Mouse (Mus musculus): ENCODE data around the gene Armc3. TPM values are rescaled to one million over a fixed set of nuclear protein-coding genes. Genes with fewer than 3 reads are reported as not detected.

Armc3 gene
- polyA plus RNA-seq, 1 experiment from 2014 or later = not detected

GRCm38 (mm10) chr2:19318499-19318898 lies 119.4 kb downstream of the Armc3 start:
- Histone ChIP-seq H3K4me3 (no peak overlapping the region), H3K27ac (ENCODE audit: poor library complexity, severe bottlenecking) (no peak overlapping the region), H3K9ac (no peak overlapping the region), H3K4me2 (no peak overlapping the region), H3K4me1 (replicated peaks) (no peaks in the 10 kb centered on the region), H3K36me3 (no peaks in the 10 kb centered on the region), H3K27me3 (replicated peaks) (no peaks in the 10 kb centered on the region), H3K9me3 (replicated peaks) (peaks cover 15% of the 10 kb centered on the region)
- 71% methylated on average over 4 of the region's 4 CpGs for WGBS
- ATAC-seq (ENCODE audit: insufficient number of reproducible peaks, low FRiP score) = no peak

GRCm38 (mm10) chr2:19319284-19319683 lies 120.2 kb downstream of the Armc3 start:
- Histone ChIP-seq H3K4me2 (no peak overlapping the region), H3K4me3 (no peak overlapping the region), H3K27ac (ENCODE audit: poor library complexity, severe bottlenecking) (no peak overlapping the region), H3K27me3 (replicated peaks) (no peaks in the 10 kb centered on the region), H3K9me3 (replicated peaks) (peaks cover 15% of the 10 kb centered on the region), H3K4me1 (replicated peaks) (no peaks in the 10 kb centered on the region), H3K36me3 (no peaks in the 10 kb centered on the region), H3K9ac (no peak overlapping the region)
- 68% methylated on average over 3 of the region's 3 CpGs for WGBS
- ATAC-seq (ENCODE audit: insufficient number of reproducible peaks, low FRiP score) = no peak

GRCm38 (mm10) chr2:19322448-19322847 lies 123.3 kb downstream of the Armc3 start:
- ATAC-seq (ENCODE audit: insufficient number of reproducible peaks, low FRiP score) = no peak
- Histone ChIP-seq H3K4me2 (no peak overlapping the region), H3K9ac (no peak overlapping the region), H3K4me1 (replicated peaks) (no peaks in the 10 kb centered on the region), H3K9me3 (replicated peaks) (no peaks in the 10 kb centered on the region), H3K4me3 (no peak overlapping the region), H3K27me3 (replicated peaks) (no peaks in the 10 kb centered on the region), H3K27ac (ENCODE audit: poor library complexity, severe bottlenecking) (no peak overlapping the region), H3K36me3 (no peaks in the 10 kb centered on the region)
- 76% methylated on average over 9 of the region's 9 CpGs for WGBS

GRCm38 (mm10) chr2:19326376-19326775 lies 127.3 kb downstream of the Armc3 start:
- Histone ChIP-seq H3K9ac (no peak overlapping the region), H3K4me1 (replicated peaks) (no peaks in the 10 kb centered on the region), H3K27me3 (replicated peaks) (no peaks in the 10 kb centered on the region), H3K9me3 (replicated peaks) (no peaks in the 10 kb centered on the region), H3K27ac (ENCODE audit: poor library complexity, severe bottlenecking) (no peak overlapping the region), H3K4me3 (no peak overlapping the region), H3K4me2 (no peak overlapping the region), H3K36me3 (no peaks in the 10 kb centered on the region)
- 76% methylated on average over 1 of the region's 1 CpGs for WGBS
- no peak for ATAC-seq (ENCODE audit: insufficient number of reproducible peaks, low FRiP score)

GRCm38 (mm10) chr2:19327811-19328210 lies 128.7 kb downstream of the Armc3 start:
- ATAC-seq (ENCODE audit: insufficient number of reproducible peaks, low FRiP score) = no peak
- Histone ChIP-seq H3K27me3 (replicated peaks) (no peaks in the 10 kb centered on the region), H3K4me2 (no peak overlapping the region), H3K36me3 (no peaks in the 10 kb centered on the region), H3K27ac (ENCODE audit: poor library complexity, severe bottlenecking) (no peak overlapping the region), H3K4me1 (replicated peaks) (no peaks in the 10 kb centered on the region), H3K9me3 (replicated peaks) (no peaks in the 10 kb centered on the region), H3K4me3 (no peak overlapping the region), H3K9ac (no peak overlapping the region)
- WGBS = 79% methylated on average over 4 of the region's 4 CpGs

- Histone ChIP-seq H3K27ac (ENCODE audit: poor library complexity, severe bottlenecking) (no peak overlapping the region), H3K36me3 (no peaks in the 10 kb centered on the region)
Observed at GRCm38 (mm10) chr2:19343901-19344635, 145.0 kb downstream of the Armc3 start.

GRCm38 (mm10) chr2:19344636-19345413 lies 145.7 kb downstream of the Armc3 start:
- Histone ChIP-seq H3K9ac (peak overlapping the region; percentile 14; the same call in 1 of the 2 replicates), H3K27ac (ENCODE audit: poor library complexity, severe bottlenecking) (no peak overlapping the region), H3K4me2 (peak overlapping the region; percentile 59), H3K36me3 (no peaks in the 10 kb centered on the region), H3K9me3 (replicated peaks) (no peaks in the 10 kb centered on the region), H3K4me1 (replicated peaks) (no peaks in the 10 kb centered on the region), H3K4me3 (peak overlapping the region; percentile 35), H3K27me3 (replicated peaks) (no peaks in the 10 kb centered on the region)
- ATAC-seq (ENCODE audit: insufficient number of reproducible peaks, low FRiP score) = peak; percentile 57; the same call in 1 of the 2 replicates
- 26% methylated on average over 20 of the region's 20 CpGs for WGBS

More at GRCm38 (mm10) chr2:19343901-19344635, 145.0 kb downstream of the Armc3 start:
- peak overlapping the region; percentile 35 for H3K4me3 ChIP-seq
- no peaks in the 10 kb centered on the region for H3K27me3 ChIP-seq (replicated peaks)
- ATAC-seq (ENCODE audit: insufficient number of reproducible peaks, low FRiP score) = peak; percentile 15; the same call in 1 of the 2 replicates
- peak overlapping the region; percentile 59 for H3K4me2 ChIP-seq
- H3K9me3 ChIP-seq (replicated peaks) = no peaks in the 10 kb centered on the region
- no peaks in the 10 kb centered on the region for H3K4me1 ChIP-seq (replicated peaks)
- WGBS = 33% methylated on average over 10 of the region's 10 CpGs
- H3K9ac ChIP-seq = peak overlapping the region; percentile 14; the same call in 1 of the 2 replicates

GRCm38 (mm10) chr2:19345414-19345964 lies 146.4 kb downstream of the Armc3 start:
- no peak for ATAC-seq (ENCODE audit: insufficient number of reproducible peaks, low FRiP score)
- WGBS = 58% methylated on average over 5 of the region's 5 CpGs
- no peak overlapping the region for H3K27ac ChIP-seq (ENCODE audit: poor library complexity, severe bottlenecking)
- no peak overlapping the region for H3K4me2 ChIP-seq
- H3K36me3 ChIP-seq = no peaks in the 10 kb centered on the region
- H3K27me3 ChIP-seq (replicated peaks) = no peaks in the 10 kb centered on the region
- no peak overlapping the region for H3K9ac ChIP-seq
- no peaks in the 10 kb centered on the region for H3K9me3 ChIP-seq (replicated peaks)
- H3K4me1 ChIP-seq (replicated peaks) = no peaks in the 10 kb centered on the region
- no peak overlapping the region for H3K4me3 ChIP-seq

GRCm38 (mm10) chr2:19348454-19348853 lies 149.4 kb downstream of the Armc3 start:
- H3K9me3 ChIP-seq (replicated peaks) = no peaks in the 10 kb centered on the region
- WGBS = 67% methylated on average over 3 of the region's 3 CpGs
- no peak for ATAC-seq (ENCODE audit: insufficient number of reproducible peaks, low FRiP score)
- H3K4me2 ChIP-seq = no peak overlapping the region
- H3K9ac ChIP-seq = no peak overlapping the region
- no peaks in the 10 kb centered on the region for H3K4me1 ChIP-seq (replicated peaks)
- no peaks in the 10 kb centered on the region for H3K27me3 ChIP-seq (replicated peaks)
- H3K27ac ChIP-seq (ENCODE audit: poor library complexity, severe bottlenecking) = no peak overlapping the region
- H3K36me3 ChIP-seq = no peaks in the 10 kb centered on the region
- no peak overlapping the region for H3K4me3 ChIP-seq

- 69% methylated on average over 5 of the region's 5 CpGs for WGBS
- no peaks in the 10 kb centered on the region for H3K4me1 ChIP-seq (replicated peaks)
- H3K27ac ChIP-seq (ENCODE audit: poor library complexity, severe bottlenecking) = no peak overlapping the region
- H3K4me2 ChIP-seq = no peak overlapping the region
- H3K4me3 ChIP-seq = no peak overlapping the region
- 0 out of 2 replicates have a peak, but pooled peaks cover 3% of the 10 kb centered on the region for H3K9me3 ChIP-seq (replicated peaks)
- H3K27me3 ChIP-seq (replicated peaks) = no peaks in the 10 kb centered on the region
- H3K36me3 ChIP-seq = no peaks in the 10 kb centered on the region
- H3K9ac ChIP-seq = no peak overlapping the region
- ATAC-seq (ENCODE audit: insufficient number of reproducible peaks, low FRiP score) = no peak
Observed at GRCm38 (mm10) chr2:19350167-19350566, 151.1 kb downstream of the Armc3 start.

- no peaks in the 10 kb centered on the region for H3K27me3 ChIP-seq (replicated peaks)
- 0 out of 2 replicates have a peak, but pooled peaks cover 3% of the 10 kb centered on the region for H3K9me3 ChIP-seq (replicated peaks)
- H3K4me3 ChIP-seq = no peak overlapping the region
- no peaks in the 10 kb centered on the region for H3K36me3 ChIP-seq
- no peaks in the 10 kb centered on the region for H3K4me1 ChIP-seq (replicated peaks)
- H3K4me2 ChIP-seq = no peak overlapping the region
- no peak overlapping the region for H3K9ac ChIP-seq
- ATAC-seq (ENCODE audit: insufficient number of reproducible peaks, low FRiP score) = no peak
- H3K27ac ChIP-seq (ENCODE audit: poor library complexity, severe bottlenecking) = no peak overlapping the region
- 84% methylated on average over 1 of the region's 1 CpGs for WGBS
Observed at GRCm38 (mm10) chr2:19351615-19352253, 152.6 kb downstream of the Armc3 start.

Data from heart, embryonic 12.5 days (tissue).